Mouse (Mus musculus) G1E (cell line): ENCODE results near the gene Gm5105.

Experiments used
- CTCF ChIP-seq: IDR thresholded peaks from 2 replicates; pipeline ENCODE4 v1.5.1; 2012; ENCODE audit warnings: low read depth, low read length, inconsistent platforms, mixed read lengths
- GATA1 ChIP-seq: IDR thresholded peaks from 2 replicates; pipeline ENCODE4 v1.6.1; 2012; ENCODE audit warnings: borderline replicate concordance, low read length, inconsistent platforms, mixed read lengths
- GATA2 ChIP-seq: IDR thresholded peaks from 2 replicates; pipeline ENCODE4 v1.6.1; 2012; ENCODE audit warnings: low read depth, low read length, inconsistent platforms, borderline replicate concordance
- POLR2AphosphoS5 ChIP-seq: IDR thresholded peaks from 2 replicates; pipeline ENCODE4 v1.6.1; 2012; ENCODE audit warnings: low read depth, low read length, inconsistent platforms; ENCODE audit not compliant: insufficient replicate concordance
- TAL1 ChIP-seq: conservative IDR thresholded peaks from 2 replicates; pipeline ENCODE4 v1.6.1; 2012; ENCODE audit warnings: low read depth, low read length, inconsistent platforms, mixed read lengths

DNA sequence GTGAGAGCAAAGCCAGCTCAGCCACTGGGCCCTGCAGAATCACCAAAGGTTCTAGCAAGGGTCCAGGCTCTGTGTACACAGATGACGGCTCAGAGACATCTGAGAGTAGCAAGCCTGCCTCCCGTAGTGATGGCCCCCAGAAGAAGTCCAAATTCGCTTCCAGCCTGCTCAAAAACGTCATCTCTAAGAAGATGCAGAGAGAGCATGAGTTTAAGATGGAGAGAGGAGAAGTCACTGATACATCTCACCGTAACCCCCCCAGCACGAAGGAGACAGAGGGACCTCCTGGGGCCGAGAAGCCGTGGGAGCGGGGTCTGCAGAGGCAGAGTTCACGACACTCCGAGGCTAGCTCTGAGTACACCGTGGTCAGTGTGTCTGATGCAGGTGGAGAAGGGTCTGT, at the start of gene Gm5105:
- no peak for TF ChIP-seq TAL1
- TF ChIP-seq CTCF, result no peak
- no peak for TF ChIP-seq GATA2
- no peak for TF ChIP-seq GATA1
- no peak for TF ChIP-seq POLR2AphosphoS5
